Mouse (Mus musculus): ENCODE measurements around the gene Sh3pxd2a.
A peak's percentile ranks its signal among the peaks of the same experiment; 100 is the strongest.

Sh3pxd2a gene

GRCm38 (mm10) chr19:47306128-47306916 lies 157.9 kb downstream of the Sh3pxd2a start:
- DNase-seq: no peak

- DNase-seq: peak; percentile 58 to 70
Measured at GRCm38 (mm10) chr19:47305401-47305800, 158.8 kb downstream of the Sh3pxd2a start.

GRCm38 (mm10) chr19:47304170-47304745 lies 159.9 kb downstream of the Sh3pxd2a start:
- DNase-seq: peak; percentile 83 to 90

GRCm38 (mm10) chr19:47303128-47303527 lies 161.1 kb downstream of the Sh3pxd2a start:
- peak in 1 of 2 experiments; percentile 28 for DNase-seq

- DNase-seq: peak; percentile 55 to 69
Measured at GRCm38 (mm10) chr19:47302191-47302852, 161.9 kb downstream of the Sh3pxd2a start.

- peak in 1 of 2 experiments; percentile 33 for DNase-seq
Measured at GRCm38 (mm10) chr19:47301303-47302190, 162.7 kb downstream of the Sh3pxd2a start.

GRCm38 (mm10) chr19:47298100-47298499 lies 166.1 kb downstream of the Sh3pxd2a start:
- no peak for DNase-seq

GRCm38 (mm10) chr19:47292451-47292951 lies 171.7 kb downstream of the Sh3pxd2a start:
- DNase-seq: peak; percentile 68 to 82

GRCm38 (mm10) chr19:47291307-47292080 lies 172.7 kb downstream of the Sh3pxd2a start:
- peak; percentile 35 to 43 for DNase-seq

GRCm38 (mm10) chr19:47286886-47287450 lies 177.2 kb downstream of the Sh3pxd2a start:
- no peak for DNase-seq

GRCm38 (mm10) chr19:47285581-47285980 lies 178.6 kb downstream of the Sh3pxd2a start:
- DNase-seq: no peak

- no peak for DNase-seq
Measured at GRCm38 (mm10) chr19:47282688-47283215, 181.4 kb downstream of the Sh3pxd2a start.

- DNase-seq: no peak
Measured at GRCm38 (mm10) chr19:47282050-47282454, 182.1 kb downstream of the Sh3pxd2a start.

- peak in 1 of 2 experiments; percentile 38 for DNase-seq
Measured at GRCm38 (mm10) chr19:47280894-47281293, 183.3 kb downstream of the Sh3pxd2a start.

- peak; percentile 95 to 96 for DNase-seq
Measured at GRCm38 (mm10) chr19:47279788-47280532, 184.2 kb downstream of the Sh3pxd2a start.

GRCm38 (mm10) chr19:47279372-47279771 lies 184.8 kb downstream of the Sh3pxd2a start:
- no peak for DNase-seq

- no peak for DNase-seq
Measured at GRCm38 (mm10) chr19:47276730-47277129, 187.5 kb downstream of the Sh3pxd2a start.

- DNase-seq: no peak
Measured at GRCm38 (mm10) chr19:47270520-47270919, 193.7 kb downstream of the Sh3pxd2a start.

GRCm38 (mm10) chr19:47269729-47270128 lies 194.5 kb downstream of the Sh3pxd2a start:
- peak in 1 of 2 experiments; percentile 52 for DNase-seq

- DNase-seq: peak; percentile 69 to 70
Measured at GRCm38 (mm10) chr19:47267066-47267465, 197.1 kb downstream of the Sh3pxd2a start.

All from cerebellum, postnatal 14 days (tissue).